Mouse (Mus musculus) layer of hippocampus, adult 2 months (tissue): ENCODE data around the gene Mms19. TPM values are rescaled to one million over a fixed set of nuclear protein-coding genes. Genes with fewer than 3 reads are reported as not detected.

ENCODE experiments used
- DNase-seq, 2 experiments: peaks; one replicate each; pipeline ENCODE4 v3.0.0; 2022; ENCODE audit warnings: low spot score in 2 of 2
- H3K27ac ChIP-seq: fragments of 200-600 bp; 2 replicates; pipeline ENCODE4 v1.8.1; 2022
- H3K4me3 ChIP-seq: fragments of 200-600 bp; 2 replicates; pipeline ENCODE4 v1.8.1; 2022; ENCODE audit warnings: mild to moderate bottlenecking
- CTCF ChIP-seq: fragments of 200-600 bp; conservative IDR thresholded peaks from 2 replicates; pipeline ENCODE4 v1.8.1; 2022; ENCODE audit warnings: antibody characterized with exemption, mild to moderate bottlenecking, moderate library complexity
- total RNA-seq, 2 experiments: library from RNA; stranded (reverse); gene quantifications; 2 replicates each; pipeline ENCODE4 v1.2.3; 2021

The Mms19 gene
- total RNA-seq, 2 experiments from 2014 or later: 30.9 to 39.2 TPM

GRCm38 (mm10) chr19:41912121-41913080, 68.6 kb downstream of the Mms19 start:
- H3K27ac ChIP-seq: peak overlapping the region; percentile 91
- H3K4me3 ChIP-seq: peak overlapping the region; percentile 95
- TF ChIP-seq CTCF: no peak

GRCm38 (mm10) chr19:41911178-41912073, 69.5 kb downstream of the Mms19 start, which contains the start of gene Pgam1:
Gene Pgam1, plus strand, starts transcription at chr19:41911923.
- TF ChIP-seq CTCF: no peak
- H3K27ac ChIP-seq: peak within 1 kb of the TSS; percentile 98
- H3K4me3 ChIP-seq: peak within 1 kb of the TSS; percentile 95
- peak; percentile 96 to 98 for DNase-seq

More at GRCm38 (mm10) chr19:41912121-41913080, 68.6 kb downstream of the Mms19 start:
- DNase-seq: peak in 1 of 2 experiments; percentile 30

DNA sequence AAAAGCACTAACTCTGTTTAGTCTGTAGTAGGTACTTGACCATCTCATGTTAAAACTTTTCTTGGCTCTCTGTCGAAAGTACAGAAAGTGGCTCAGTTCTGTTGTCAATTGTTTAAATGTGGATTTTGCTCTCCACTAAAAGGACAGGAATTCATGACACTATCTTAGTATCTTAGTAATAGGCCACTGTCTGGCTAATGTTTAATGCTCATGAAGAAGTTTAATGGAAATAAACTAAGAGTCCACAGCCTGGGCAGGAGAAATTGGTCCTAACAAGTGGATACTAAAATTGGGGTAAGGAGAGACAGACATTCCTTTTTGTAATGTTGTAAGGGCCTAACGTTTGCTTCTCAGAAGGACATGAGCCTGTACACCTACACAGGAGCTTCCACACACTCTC, 70.6 kb downstream of the Mms19 start:
- H3K4me3 ChIP-seq: no peak overlapping the region
- no peak for DNase-seq
- no peak for TF ChIP-seq CTCF
- no peak overlapping the region for H3K27ac ChIP-seq

GRCm38 (mm10) chr19:41908736-41909135, 72.2 kb downstream of the Mms19 start:
- no peak overlapping the region for H3K27ac ChIP-seq
- DNase-seq: no peak
- no peak overlapping the region for H3K4me3 ChIP-seq
- no peak for TF ChIP-seq CTCF

DNA sequence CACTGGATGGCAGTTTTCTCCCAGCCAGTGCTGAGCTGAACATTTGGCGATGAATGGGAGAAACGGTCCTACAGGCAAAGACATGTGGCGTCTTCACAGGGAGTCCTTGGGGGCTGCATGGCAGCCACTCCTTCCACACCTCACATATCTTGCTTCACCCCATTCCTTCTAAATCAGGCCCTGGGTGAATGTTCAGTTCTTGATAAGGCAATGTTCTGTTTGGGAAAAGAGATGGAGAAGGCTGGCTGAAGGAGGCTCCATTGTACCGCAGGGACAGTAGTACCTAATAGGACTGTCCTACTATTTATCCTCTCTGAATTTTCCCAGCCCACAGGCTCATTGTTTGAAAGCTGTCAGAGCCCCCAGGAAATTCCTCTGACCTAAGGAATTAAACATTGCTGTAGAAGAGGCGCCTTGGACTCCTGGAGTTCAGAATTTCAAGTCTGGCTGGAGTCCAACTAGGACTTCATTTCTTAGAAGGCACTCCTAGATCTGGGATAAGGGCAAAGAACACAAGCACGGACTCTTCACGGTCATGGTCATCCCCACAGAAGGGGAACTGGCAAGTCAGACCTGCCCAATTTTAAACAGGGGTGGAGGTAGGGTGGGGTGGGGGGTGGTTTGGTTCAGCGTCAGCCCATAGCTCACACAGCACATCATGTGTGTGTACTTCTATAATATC, 73.7 kb downstream of the Mms19 start:
- no peak for DNase-seq
- Histone ChIP-seq H3K4me3 (no peak overlapping the region), H3K27ac (no peak overlapping the region)
- no peak for TF ChIP-seq CTCF

GRCm38 (mm10) chr19:41906311-41907078, 74.5 kb downstream of the Mms19 start:
- no peak overlapping the region for H3K27ac ChIP-seq
- TF ChIP-seq CTCF: no peak
- no peak overlapping the region for H3K4me3 ChIP-seq
- no peak for DNase-seq

GRCm38 (mm10) chr19:41905246-41905645, 75.7 kb downstream of the Mms19 start:
- H3K4me3 ChIP-seq: no peak overlapping the region
- no peak overlapping the region for H3K27ac ChIP-seq
- no peak for TF ChIP-seq CTCF
- no peak for DNase-seq

GRCm38 (mm10) chr19:41902848-41903593, 77.9 kb downstream of the Mms19 start:
- H3K4me3 ChIP-seq: no peak overlapping the region
- H3K27ac ChIP-seq: no peak overlapping the region
- no peak for DNase-seq
- TF ChIP-seq CTCF: no peak

DNA sequence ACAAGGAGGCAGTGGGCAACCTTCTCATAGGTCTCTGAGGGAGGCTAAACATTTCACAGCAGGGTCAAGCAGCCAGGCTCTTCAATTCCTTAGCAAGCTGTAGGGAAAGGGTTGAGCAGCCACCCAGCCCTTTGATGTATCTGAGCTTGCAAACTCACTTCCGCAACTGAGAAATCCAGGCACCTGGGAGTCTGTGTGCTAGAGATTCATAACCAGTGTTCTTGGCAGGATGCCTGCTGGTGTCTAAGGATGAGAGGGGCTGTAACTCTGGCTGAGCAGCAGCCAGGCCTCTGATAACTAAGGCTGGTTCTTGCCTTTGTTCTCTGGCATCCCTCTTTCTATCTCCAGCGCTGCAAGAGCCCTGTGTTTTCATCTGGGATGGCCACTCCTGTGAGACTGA, 79.3 kb downstream of the Mms19 start:
- DNase-seq: no peak
- no peak for TF ChIP-seq CTCF
- Histone ChIP-seq H3K27ac (no peak overlapping the region), H3K4me3 (no peak overlapping the region)

DNA sequence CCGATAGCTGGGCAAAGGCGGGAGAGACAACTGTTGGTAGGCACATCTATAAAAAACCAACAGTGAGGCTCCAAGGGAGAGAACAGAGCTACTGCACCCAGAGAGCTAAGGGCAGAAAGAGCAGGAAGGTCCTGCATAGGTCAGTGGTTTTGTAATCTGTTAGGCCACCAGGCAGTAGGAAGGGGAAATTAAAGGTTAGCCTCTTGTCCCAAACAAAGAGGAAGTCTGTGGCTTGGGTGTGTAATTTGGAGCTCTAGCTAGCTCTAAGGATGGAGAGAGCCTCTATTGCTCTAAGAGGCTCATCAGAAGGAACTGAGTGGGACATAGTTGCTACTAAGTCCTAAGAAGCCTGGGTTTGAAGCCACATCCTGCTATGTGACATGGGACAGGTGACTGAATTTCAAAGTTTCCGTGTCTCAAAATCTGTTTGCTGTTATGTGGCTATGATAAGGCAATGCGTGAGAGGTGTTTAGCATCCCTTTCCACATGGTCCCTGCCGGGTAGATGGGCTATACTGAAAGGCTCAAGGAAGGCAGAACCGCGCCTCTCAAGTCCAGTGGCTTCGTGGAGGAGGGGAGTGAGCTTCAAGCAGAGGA, 80.4 kb downstream of the Mms19 start:
- H3K27ac ChIP-seq: no peak overlapping the region
- H3K4me3 ChIP-seq: no peak overlapping the region
- TF ChIP-seq CTCF: no peak
- no peak for DNase-seq

DNA sequence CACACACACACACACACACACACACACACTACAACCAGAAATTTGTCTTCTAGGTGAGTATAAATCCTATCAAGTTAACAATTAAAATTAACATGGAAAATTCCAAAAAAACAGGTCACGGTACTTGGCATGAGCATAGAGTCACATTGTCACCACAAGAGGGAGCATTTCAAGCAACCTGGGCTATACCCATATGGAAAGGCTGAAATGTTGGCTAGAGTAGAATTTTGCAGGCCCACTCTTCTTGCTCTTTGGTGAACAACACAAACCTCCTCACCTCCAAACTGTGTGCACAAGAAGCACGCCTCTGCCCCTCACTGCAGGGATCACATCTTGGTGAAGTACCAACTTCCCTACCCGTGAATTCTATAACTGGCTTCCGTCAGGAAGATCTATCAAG, 82.1 kb downstream of the Mms19 start:
- H3K4me3 ChIP-seq: no peak overlapping the region
- peak in 1 of 2 experiments; percentile 21 for DNase-seq
- peak; percentile 80 for TF ChIP-seq CTCF
- H3K27ac ChIP-seq: no peak overlapping the region
